Mouse (Mus musculus) small intestine, adult 2 months (tissue): Measurements from ENCODE around the gene Icam4. TPM values are rescaled to one million over a fixed set of nuclear protein-coding genes. Genes with fewer than 3 reads are reported as not detected.
"Not testable (repeated sequence)": the region's sequence is repeated elsewhere in the genome, so short reads cannot be mapped to it uniquely, and the experiment has no call there.

Source experiments
- H3K27ac ChIP-seq: fragments of 200-500 bp; 2 replicates; pipeline ENCODE4 v1.5.1; 2012; ENCODE audit warnings: low read depth, low read length, control low read depth, inconsistent platforms; ENCODE audit not compliant: insufficient read depth
- H3K27me3 ChIP-seq: fragments of 200-500 bp; 2 replicates; pipeline ENCODE4 v1.6.1; 2012; ENCODE audit warnings: mild to moderate bottlenecking, moderate library complexity, low read length, inconsistent platforms; ENCODE audit not compliant: control insufficient read depth, insufficient read depth
- H3K36me3 ChIP-seq: fragments of 200-500 bp; 2 replicates; pipeline ENCODE4 v1.6.1; 2012; ENCODE audit warnings: mild to moderate bottlenecking, low read length, control low read depth, inconsistent platforms; ENCODE audit not compliant: control insufficient read depth, insufficient read depth
- H3K4me1 ChIP-seq: fragments of 200-500 bp; 2 replicates; pipeline ENCODE4 v1.6.1; 2012; ENCODE audit warnings: low read length, inconsistent platforms, mixed read lengths; ENCODE audit not compliant: control insufficient read depth, insufficient read depth, insufficient read length
- H3K4me3 ChIP-seq: fragments of 200-500 bp; 2 replicates; pipeline ENCODE4 v1.5.1; 2012; ENCODE audit warnings: low read depth, mild to moderate bottlenecking, control low read depth, inconsistent platforms, low read length, moderate library complexity
- CTCF ChIP-seq: fragments of 200-500 bp; IDR thresholded peaks from 2 replicates; pipeline ENCODE4 v1.5.1; 2012; ENCODE audit warnings: low read depth, mild to moderate bottlenecking, control low read depth, inconsistent platforms, low read length, moderate library complexity, mixed read lengths; ENCODE audit not compliant: insufficient replicate concordance, insufficient read length; ENCODE audit errors: extremely low read depth
- POLR2A ChIP-seq: fragments of 200-500 bp; IDR thresholded peaks from 2 replicates; pipeline ENCODE4 v1.6.1; 2012; ENCODE audit warnings: low read depth, mild to moderate bottlenecking, control low read depth, inconsistent platforms, low read length, moderate library complexity
- WGBS: fragments of 180-500 bp; shearing (Covaris S2); methylation state at CpG from one replicate; pipeline ENCODE4 v1.1.7; 2018; 5-methylcytosine and 5-hydroxymethylcytosine counted together
- polyA plus RNA-seq: library from polyadenylated mRNA; depleted of rRNA; stranded (reverse); fragments of >200 nt; gene quantifications from 2 replicates; pipeline ENCODE4 v1.2.3, GENCODE M21; 2012

Icam4 gene
- polyA plus RNA-seq, 1 experiment = 0.32 TPM

GRCm38 (mm10) chr9:20991587-20991986 is 37.6 kb upstream of the Icam4 start:
- no peak overlapping the region for H3K27ac ChIP-seq
- TF ChIP-seq CTCF (no peak), POLR2A (no peak)
- H3K27me3 ChIP-seq = no peaks in the 10 kb centered on the region
- peaks cover 9% of the 10 kb centered on the region; the same call in 1 of the 2 replicates for H3K4me1 ChIP-seq
- no peak overlapping the region for H3K4me3 ChIP-seq
- no peaks in the 10 kb centered on the region for H3K36me3 ChIP-seq
- WGBS = 93% methylated on average over 4 of the region's 4 CpGs

GRCm38 (mm10) chr9:20993165-20993898 is 35.8 kb upstream of the Icam4 start:
- no peak for TF ChIP-seq CTCF
- TF ChIP-seq POLR2A = no peak
- no peaks in the 10 kb centered on the region for H3K27me3 ChIP-seq
- no peak overlapping the region for H3K27ac ChIP-seq
- peaks cover 9% of the 10 kb centered on the region; the same call in 1 of the 2 replicates for H3K4me1 ChIP-seq
- H3K36me3 ChIP-seq = no peaks in the 10 kb centered on the region
- H3K4me3 ChIP-seq = no peak overlapping the region
- WGBS = 27% methylated on average over 5 of the region's 5 CpGs

- Histone ChIP-seq H3K27me3 (no peaks in the 10 kb centered on the region), H3K4me3 (no peak overlapping the region), H3K36me3 (no peaks in the 10 kb centered on the region), H3K4me1 (peaks cover 9% of the 10 kb centered on the region; the same call in 1 of the 2 replicates), H3K27ac (no peak overlapping the region)
- TF ChIP-seq CTCF (no peak), POLR2A (no peak)
- WGBS = 67% methylated on average over 3 of the region's 3 CpGs
Observed at GRCm38 (mm10) chr9:20995069-20995468, 34.1 kb upstream of the Icam4 start.

GRCm38 (mm10) chr9:20997065-20997464 is 32.1 kb upstream of the Icam4 start:
- no peaks in the 10 kb centered on the region for H3K36me3 ChIP-seq
- no peaks in the 10 kb centered on the region for H3K27me3 ChIP-seq
- no peak overlapping the region for H3K27ac ChIP-seq
- TF ChIP-seq POLR2A = no peak
- TF ChIP-seq CTCF = no peak
- H3K4me1 ChIP-seq = peaks cover 6% of the 10 kb centered on the region; the same call in 1 of the 2 replicates
- WGBS = 84% methylated on average over 8 of the region's 8 CpGs
- no peak overlapping the region for H3K4me3 ChIP-seq

GRCm38 (mm10) chr9:20998337-20998736 is 30.8 kb upstream of the Icam4 start:
- H3K27ac ChIP-seq = not testable (repeated sequence)

GRCm38 (mm10) chr9:21000811-21001210 is 28.4 kb upstream of the Icam4 start:
- no peak overlapping the region for H3K27ac ChIP-seq
- H3K27me3 ChIP-seq = no peaks in the 10 kb centered on the region
- peaks cover 10% of the 10 kb centered on the region; the same call in 1 of the 2 replicates for H3K36me3 ChIP-seq
- no peak overlapping the region for H3K4me3 ChIP-seq
- TF ChIP-seq CTCF = peak; percentile 24; the same call in 1 of the 2 replicates
- no peak for TF ChIP-seq POLR2A
- peaks cover 4% of the 10 kb centered on the region; the same call in 1 of the 2 replicates for H3K4me1 ChIP-seq

More at GRCm38 (mm10) chr9:20998337-20998736, 30.8 kb upstream of the Icam4 start:
- WGBS = 63% methylated on average over 1 of the region's 1 CpGs
- not testable (repeated sequence) for H3K36me3 ChIP-seq, H3K4me1 ChIP-seq, H3K27me3 ChIP-seq, H3K4me3 ChIP-seq

GRCm38 (mm10) chr9:21001651-21002200 is 27.4 kb upstream of the Icam4 start:
- 52% methylated on average over 6 of the region's 6 CpGs for WGBS
- TF ChIP-seq POLR2A (no peak), CTCF (no peak)
- Histone ChIP-seq H3K27ac (no peak overlapping the region), H3K27me3 (no peaks in the 10 kb centered on the region), H3K4me3 (no peak overlapping the region), H3K36me3 (peaks cover 15% of the 10 kb centered on the region), H3K4me1 (peaks cover 4% of the 10 kb centered on the region; the same call in 1 of the 2 replicates)
